Mouse (Mus musculus) bone marrow, adult 2 months (tissue): ENCODE measurements around the gene Sox12.

Experiments
- CTCF ChIP-seq: fragments of 200-500 bp; IDR thresholded peaks from 2 replicates; pipeline ENCODE4 v1.5.1; 2011; ENCODE audit warnings: low read length, control low read depth; ENCODE audit not compliant: control insufficient read depth, insufficient read depth
- POLR2A ChIP-seq: fragments of 200-500 bp; IDR thresholded peaks from 2 replicates; pipeline ENCODE4 v1.6.1; 2011; ENCODE audit warnings: low read depth, mild to moderate bottlenecking, control low read depth, low read length, borderline replicate concordance; ENCODE audit not compliant: control insufficient read depth

DNA sequence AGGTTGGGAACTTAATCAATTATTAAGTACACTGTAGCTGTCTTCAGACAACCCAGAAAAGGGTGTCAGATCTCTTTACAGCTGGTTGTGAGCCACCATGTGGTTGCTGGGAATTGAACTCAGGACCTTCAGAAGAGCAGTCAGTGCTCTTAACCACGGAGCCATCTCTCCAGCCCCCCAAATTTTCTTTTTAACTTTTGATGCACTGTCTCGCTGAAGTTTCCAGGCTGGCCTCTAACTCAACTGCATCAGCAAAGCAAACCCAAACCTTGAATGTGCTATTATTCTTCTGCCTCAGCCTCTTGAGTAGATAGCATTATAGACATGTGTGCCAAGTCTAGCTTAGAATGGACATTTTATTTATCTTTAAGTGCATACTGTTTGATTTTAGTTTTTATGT is 50.1 kb downstream of the Sox12 start:
- TF ChIP-seq CTCF (no peak), POLR2A (no peak)
